Mouse (Mus musculus) spleen, adult 2 months (tissue): ENCODE results near the gene Ppox. TPM values are rescaled to one million over a fixed set of nuclear protein-coding genes. Genes with fewer than 3 reads are reported as not detected.

Experiments used
- DNase-seq, 2 experiments: peaks; one replicate each; pipeline versions ENCODE4 v3.0.0 to v3.0.0-alpha.2; 2012 to 2021; ENCODE audit warnings: low spot score in 2 of 2, low read depth in 1 of 2
- H3K27ac ChIP-seq: fragments of 200-500 bp; 2 replicates; pipeline ENCODE4 v1.5.1; 2012; ENCODE audit warnings: low read length, inconsistent platforms; ENCODE audit not compliant: insufficient read depth
- H3K27me3 ChIP-seq: fragments of 200-500 bp; 2 replicates; pipeline ENCODE4 v1.6.1; 2012; ENCODE audit warnings: mild to moderate bottlenecking, moderate library complexity, low read length, inconsistent platforms; ENCODE audit not compliant: control insufficient read depth, insufficient read depth
- H3K36me3 ChIP-seq: fragments of 200-500 bp; 2 replicates; pipeline ENCODE4 v1.6.1; 2012; ENCODE audit warnings: mild to moderate bottlenecking, low read length, inconsistent platforms; ENCODE audit not compliant: control insufficient read depth, insufficient read depth
- H3K4me1 ChIP-seq: fragments of 200-500 bp; 2 replicates; pipeline ENCODE4 v1.6.1; 2011; ENCODE audit warnings: inconsistent platforms; ENCODE audit not compliant: control insufficient read depth, insufficient read depth, insufficient read length
- H3K4me3 ChIP-seq: fragments of 200-500 bp; 2 replicates; pipeline ENCODE4 v1.5.1; 2011; ENCODE audit warnings: mild to moderate bottlenecking, inconsistent platforms; ENCODE audit not compliant: insufficient read depth, insufficient read length; ENCODE audit errors: extremely low read depth
- CTCF ChIP-seq: fragments of 200-500 bp; IDR thresholded peaks from 2 replicates; pipeline ENCODE4 v1.5.1; 2011; ENCODE audit warnings: mild to moderate bottlenecking, inconsistent platforms; ENCODE audit not compliant: insufficient read depth, insufficient read length, insufficient replicate concordance; ENCODE audit errors: extremely low read depth
- POLR2A ChIP-seq: fragments of 200-500 bp; IDR thresholded peaks from 2 replicates; pipeline ENCODE4 v1.6.1; 2011; ENCODE audit warnings: low read depth, low read length, inconsistent platforms
- WGBS: fragments of 180-500 bp; shearing (Covaris S2); methylation state at CpG from one replicate; pipeline ENCODE4 v1.1.7; 2018; 5-methylcytosine and 5-hydroxymethylcytosine counted together
- polyA plus RNA-seq: library from polyadenylated mRNA; depleted of rRNA; stranded (reverse); fragments of >200 nt; gene quantifications from 2 replicates; pipeline ENCODE4 v1.2.3, GENCODE M21; 2012

Ppox gene
- polyA plus RNA-seq, 1 experiment, result 64.6 TPM

- TF ChIP-seq POLR2A, result no peak
- TF ChIP-seq CTCF, result no peak
- peaks cover 21% of the 10 kb centered on the region for H3K36me3 ChIP-seq
Measured at GRCm38 (mm10) chr1:171280250-171280915, 603 bp downstream of the Ppox start.

GRCm38 (mm10) chr1:171279721-171280120, 1.3 kb downstream of the Ppox start:
- no peak for TF ChIP-seq POLR2A
- no peak for TF ChIP-seq CTCF
- H3K27me3 ChIP-seq, result no peaks in the 10 kb centered on the region
- 88% methylated on average over 5 of the region's 5 CpGs for WGBS
- H3K4me3 ChIP-seq, result no peak overlapping the region
- no peak for DNase-seq
- H3K36me3 ChIP-seq, result peaks cover 27% of the 10 kb centered on the region
- H3K27ac ChIP-seq, result no peak overlapping the region
- peaks cover 5% of the 10 kb centered on the region; the same call in 1 of the 2 replicates for H3K4me1 ChIP-seq

More at GRCm38 (mm10) chr1:171280250-171280915, 603 bp downstream of the Ppox start:
- WGBS, result 4% methylated on average over 25 of the region's 25 CpGs
- peak overlapping the region; percentile 46; the same call in 1 of the 2 replicates for H3K27ac ChIP-seq
- H3K4me1 ChIP-seq, result peaks cover 5% of the 10 kb centered on the region; the same call in 1 of the 2 replicates
- no peaks in the 10 kb centered on the region for H3K27me3 ChIP-seq
- DNase-seq, result no peak
- peak overlapping the region; percentile 78 for H3K4me3 ChIP-seq

DNA sequence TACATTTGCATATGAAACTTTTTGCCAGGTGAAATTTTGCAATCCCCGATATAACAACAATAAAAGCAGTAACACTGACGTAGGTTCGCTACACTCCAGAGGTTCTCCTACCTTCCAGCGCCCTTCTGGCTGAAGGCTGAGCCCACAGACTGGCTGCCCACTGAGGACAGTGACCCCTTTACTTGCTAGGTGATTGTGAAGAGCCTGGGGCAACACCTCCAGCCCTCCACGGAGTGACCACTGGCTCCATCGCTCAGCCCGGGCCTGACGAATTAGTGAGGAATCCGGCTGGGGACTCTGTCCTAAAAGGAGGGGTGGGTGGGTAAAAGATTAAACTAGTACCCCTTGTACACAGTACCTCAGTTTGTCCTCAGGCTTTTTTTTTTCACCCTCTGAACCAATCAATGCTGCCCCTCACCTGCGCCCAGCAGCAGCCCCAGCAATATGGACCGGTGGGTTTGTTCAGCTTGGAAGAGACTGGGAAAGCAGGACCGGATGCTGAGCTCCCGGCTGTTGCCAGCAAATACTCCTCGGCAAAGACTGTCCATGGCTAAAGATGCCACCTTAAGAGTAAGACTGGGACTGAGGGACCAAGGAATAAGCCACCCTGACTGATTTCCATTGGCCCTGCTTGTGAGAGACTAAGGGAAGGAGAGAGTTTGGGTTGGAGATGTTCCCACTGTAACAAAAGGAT, 1.8 kb downstream of the Ppox start:
- Histone ChIP-seq H3K36me3 (peaks cover 29% of the 10 kb centered on the region), H3K4me1 (peaks cover 5% of the 10 kb centered on the region; the same call in 1 of the 2 replicates), H3K27ac (no peak overlapping the region), H3K27me3 (no peaks in the 10 kb centered on the region), H3K4me3 (no peak overlapping the region; the same call in 1 of the 2 replicates)
- DNase-seq, result no peak
- 95% methylated on average over 14 of the region's 14 CpGs for WGBS
- TF ChIP-seq CTCF, result no peak
- TF ChIP-seq POLR2A, result no peak

GRCm38 (mm10) chr1:171278436-171278835, 2.5 kb downstream of the Ppox start:
- no peaks in the 10 kb centered on the region for H3K27me3 ChIP-seq
- TF ChIP-seq CTCF (no peak), POLR2A (no peak)
- H3K4me1 ChIP-seq, result peaks cover 5% of the 10 kb centered on the region; the same call in 1 of the 2 replicates
- no peak overlapping the region for H3K27ac ChIP-seq
- DNase-seq, result no peak
- H3K36me3 ChIP-seq, result peaks cover 32% of the 10 kb centered on the region
- no peak overlapping the region for H3K4me3 ChIP-seq
- 98% methylated on average over 8 of the region's 8 CpGs for WGBS

GRCm38 (mm10) chr1:171277736-171278135, 3.2 kb downstream of the Ppox start:
- no peak for DNase-seq
- no peaks in the 10 kb centered on the region for H3K27me3 ChIP-seq

DNA sequence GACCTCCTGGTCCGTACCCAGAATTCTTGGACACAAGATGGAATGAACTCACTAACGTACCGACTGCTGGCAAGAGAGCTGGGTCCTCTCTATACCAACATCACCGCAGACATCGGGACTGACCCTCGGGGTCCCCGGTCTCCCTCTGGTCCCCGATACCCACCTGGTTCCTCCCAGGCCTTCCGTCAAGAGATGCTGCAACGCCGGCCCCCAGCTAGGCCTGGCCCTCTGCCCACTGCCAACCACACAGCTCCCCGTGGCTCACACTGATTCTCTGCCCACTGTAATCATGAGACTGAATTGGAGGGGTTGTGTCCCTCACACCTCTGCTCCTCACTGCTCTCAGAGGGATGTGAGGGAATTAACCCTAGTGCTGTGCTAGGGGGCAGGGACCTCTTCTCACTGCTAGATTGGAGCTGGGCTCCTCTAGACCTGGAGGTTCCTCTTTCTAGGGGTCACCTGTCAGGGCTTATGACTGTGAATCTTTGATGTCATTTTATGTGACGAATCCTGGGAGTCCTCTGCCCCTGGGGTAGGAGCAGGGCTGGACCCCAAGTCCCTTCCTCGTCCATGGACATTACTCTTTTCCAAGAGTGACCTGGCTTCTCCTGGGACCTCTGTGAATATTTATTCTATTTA, 4.8 kb downstream of the Ppox start:
- Histone ChIP-seq H3K4me1 (peaks cover 14% of the 10 kb centered on the region; the same call in 1 of the 2 replicates), H3K4me3 (no peak overlapping the region), H3K27ac (no peak overlapping the region), H3K36me3 (peaks cover 32% of the 10 kb centered on the region), H3K27me3 (no peaks in the 10 kb centered on the region)
- no peak for DNase-seq
- WGBS, result 93% methylated on average over 14 of the region's 14 CpGs
- TF ChIP-seq CTCF, result no peak
- TF ChIP-seq POLR2A, result no peak

More at GRCm38 (mm10) chr1:171277736-171278135, 3.2 kb downstream of the Ppox start:
- peaks cover 5% of the 10 kb centered on the region; the same call in 1 of the 2 replicates for H3K4me1 ChIP-seq
- no peak overlapping the region for H3K4me3 ChIP-seq
- peaks cover 32% of the 10 kb centered on the region for H3K36me3 ChIP-seq
- no peak for TF ChIP-seq POLR2A
- no peak for TF ChIP-seq CTCF
- no peak overlapping the region for H3K27ac ChIP-seq
- 95% methylated on average over 10 of the region's 10 CpGs for WGBS
